Mouse (Mus musculus) cerebral cortex, adult 2 months (tissue): ENCODE measurements around the gene Rgs12.

Experiments used
- WGBS: fragments of 180-500 bp; shearing (Covaris S2); methylation state at CpG from one replicate; pipeline ENCODE4 v1.1.7; 2018; 5-methylcytosine and 5-hydroxymethylcytosine counted together

Rgs12 gene

DNA sequence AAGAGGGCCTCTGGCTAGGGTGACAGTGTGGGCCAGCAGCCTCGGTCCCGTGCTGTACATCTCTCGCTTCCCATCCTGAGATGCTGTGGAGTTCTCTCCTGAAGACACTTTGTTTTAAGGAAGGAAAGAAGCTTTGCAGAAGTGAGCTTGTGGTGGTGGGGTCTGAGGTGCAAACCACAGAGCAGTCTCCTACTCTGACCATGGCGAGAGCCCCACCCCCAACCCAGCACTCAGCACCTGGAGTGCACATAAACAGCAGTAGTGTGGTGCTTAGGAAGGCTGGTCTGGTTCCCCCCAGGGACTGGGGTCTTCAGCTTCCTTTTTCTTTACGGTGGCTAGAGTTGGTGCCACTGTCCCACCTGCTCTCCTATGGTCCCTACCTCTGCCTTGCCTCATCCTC, 85.9 kb downstream of the Rgs12 start:
- 77% methylated on average over 5 of the region's 5 CpGs for WGBS

DNA sequence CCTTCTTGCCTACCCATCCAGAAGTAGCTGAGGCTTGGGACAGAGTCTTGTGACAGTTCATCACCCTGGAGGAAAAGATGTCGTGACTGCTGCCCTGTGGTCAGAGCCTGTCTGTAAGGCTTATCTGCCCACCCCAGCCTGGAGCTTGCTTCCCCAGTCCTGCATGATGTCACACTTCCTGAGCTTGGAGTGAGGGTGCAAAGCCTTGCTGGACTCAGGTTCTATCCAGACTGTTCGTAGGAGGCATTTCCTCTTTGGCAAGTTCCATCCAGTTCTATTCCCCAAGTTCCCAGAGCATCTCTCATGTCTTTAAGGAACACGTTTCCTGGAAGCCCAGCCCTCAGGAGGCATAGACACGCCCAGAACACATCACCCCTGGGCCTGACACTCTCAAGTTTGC, 86.5 kb downstream of the Rgs12 start:
- 58% methylated on average over 4 of the region's 4 CpGs for WGBS

DNA sequence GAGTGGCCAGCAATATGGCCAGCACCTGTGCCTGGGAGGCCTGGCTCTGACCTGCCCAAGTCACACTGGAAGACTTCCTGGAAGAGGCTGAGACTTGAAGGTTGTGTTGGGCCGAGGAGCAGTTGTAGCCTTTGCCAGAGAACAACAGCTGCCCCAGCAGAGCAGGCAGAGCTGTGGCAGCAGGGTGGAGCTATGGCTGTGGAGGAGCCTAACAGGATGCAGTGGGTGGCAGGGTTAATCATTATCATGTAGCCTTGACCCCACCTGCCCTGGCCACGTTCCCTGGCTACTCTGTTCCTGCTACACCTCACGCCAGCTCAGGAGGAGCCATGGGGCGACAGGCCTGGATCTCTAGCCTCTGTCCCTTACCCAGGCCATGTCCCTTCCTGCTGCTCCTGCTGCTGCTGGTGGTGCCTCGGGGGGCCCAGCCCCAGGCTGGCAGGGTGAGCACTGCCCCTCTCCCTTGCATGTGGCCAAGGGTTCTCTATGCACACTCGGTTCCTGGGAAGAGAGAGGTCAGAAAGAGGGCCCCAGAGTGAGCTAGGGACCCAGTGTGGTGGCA, 92.1 kb downstream of the Rgs12 start, which contains the start of gene Hgfac:
Gene Hgfac (plus strand): TSS at position 242 of the 562 bp plus-strand sequence.
- 66% methylated on average over 6 of the region's 6 CpGs for WGBS

DNA sequence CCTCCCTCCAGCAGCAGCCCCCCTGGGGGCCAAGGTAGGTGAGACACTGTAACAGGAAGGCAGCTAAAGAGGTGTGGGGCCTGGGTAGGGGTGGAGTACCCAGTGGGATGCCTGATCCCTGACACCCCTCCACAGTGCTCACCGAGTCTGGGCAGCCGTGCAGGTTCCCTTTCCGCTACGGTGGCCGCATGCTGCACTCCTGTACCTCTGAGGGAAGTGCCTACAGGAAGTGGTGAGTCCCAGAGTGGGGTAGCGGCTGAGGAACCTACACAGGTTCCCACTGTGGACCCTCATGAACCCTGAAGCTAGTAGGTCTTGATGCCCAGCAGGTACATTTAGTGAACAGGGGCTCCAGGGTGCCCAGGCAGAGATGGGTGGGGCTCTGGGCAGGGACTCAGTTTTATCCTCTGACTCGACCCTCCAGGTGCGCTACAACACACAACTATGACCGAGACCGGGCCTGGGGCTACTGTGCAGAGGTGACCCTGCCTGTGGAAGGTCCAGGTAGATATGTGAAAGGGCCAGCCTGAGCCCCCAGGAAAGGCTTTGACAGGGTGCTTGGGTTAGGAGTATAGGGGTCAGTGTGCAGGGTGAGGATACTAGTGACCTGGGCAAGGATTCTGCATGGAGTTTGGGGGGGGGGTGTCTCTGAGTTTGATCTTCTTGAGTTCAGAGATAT, 93.3 kb downstream of the Rgs12 start:
- WGBS = 74% methylated on average over 10 of the region's 10 CpGs

DNA sequence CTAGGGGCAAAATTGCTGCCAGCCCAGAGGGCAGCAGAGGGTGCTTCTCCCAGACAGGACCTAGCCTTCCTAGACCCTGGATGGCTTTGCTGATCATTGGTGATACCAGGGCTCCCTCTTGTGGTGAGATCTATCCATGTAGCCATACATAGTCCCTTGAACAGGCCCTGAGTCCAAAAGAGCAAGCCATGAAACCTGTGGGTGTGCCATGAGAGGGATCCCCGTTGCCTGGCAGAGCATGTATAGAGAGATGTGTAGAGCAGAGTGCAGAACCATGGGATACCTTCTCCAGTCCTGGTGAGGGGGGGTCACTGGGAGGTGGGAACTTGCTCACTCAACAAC, 93.8 kb downstream of the Rgs12 start:
- 0% methylated on average over 1 of the region's 1 CpGs for WGBS

DNA sequence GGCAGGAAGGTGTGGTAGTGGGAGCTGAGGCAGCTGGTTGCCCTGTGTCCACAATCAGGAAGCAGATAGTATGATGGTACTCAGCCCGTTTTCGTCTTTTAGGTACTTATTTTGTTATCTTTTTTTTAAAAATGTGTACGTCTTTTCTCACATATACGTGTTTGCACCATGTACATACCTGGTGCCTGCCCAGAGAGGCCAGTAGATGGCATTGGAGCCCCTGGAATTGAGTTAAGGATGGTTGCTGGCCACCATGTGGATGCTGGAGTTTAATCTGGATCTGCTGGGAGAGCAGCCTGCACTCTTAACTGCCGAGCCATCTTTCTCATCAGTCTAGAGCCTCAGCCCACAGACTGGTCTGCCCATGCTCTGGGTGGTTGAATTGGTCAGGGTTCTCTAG, 101.3 kb downstream of the Rgs12 start:
- 82% methylated on average over 5 of the region's 5 CpGs for WGBS

DNA sequence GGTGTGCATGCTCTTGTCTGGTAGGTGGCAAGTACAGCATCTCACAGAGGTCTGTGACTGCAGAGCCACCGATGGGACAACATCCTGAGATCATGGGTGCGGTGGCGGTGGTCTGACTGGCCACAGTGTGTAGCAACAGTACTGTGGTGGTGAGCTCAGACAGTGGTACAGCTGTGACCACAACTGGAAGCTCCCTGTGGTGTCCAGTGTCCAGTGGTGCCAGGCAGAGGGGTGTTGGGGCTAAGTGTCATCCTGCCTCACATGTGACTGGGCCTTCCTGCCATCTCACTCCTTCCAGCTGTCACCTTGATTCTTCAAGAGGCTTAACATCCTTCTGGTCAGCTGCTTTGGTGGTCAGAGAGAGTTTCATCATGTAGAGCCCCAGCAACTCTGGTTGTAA, 105.4 kb downstream of the Rgs12 start:
- WGBS = 88% methylated on average over 3 of the region's 3 CpGs

DNA sequence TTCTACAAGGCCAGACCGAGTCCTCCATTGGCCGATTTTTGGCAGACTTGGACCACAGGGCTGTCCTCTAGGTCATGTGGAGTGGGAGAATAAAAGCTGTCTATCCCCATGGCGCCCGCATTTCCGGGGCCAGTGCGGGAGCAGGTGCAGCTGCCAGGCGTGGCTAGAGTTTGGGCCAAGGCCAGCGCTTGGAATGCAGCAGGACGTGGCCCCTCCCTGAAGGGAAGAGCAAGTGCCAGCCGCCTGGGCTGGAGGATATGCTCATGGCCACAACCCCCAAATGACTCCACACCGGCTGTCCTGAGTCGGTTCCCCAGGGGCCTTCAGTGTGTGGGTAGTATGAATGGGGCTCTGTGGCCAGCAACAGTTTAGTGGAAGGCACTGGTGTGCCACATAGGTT, 105.8 kb downstream of the Rgs12 start:
- 64% methylated on average over 12 of the region's 12 CpGs for WGBS

DNA sequence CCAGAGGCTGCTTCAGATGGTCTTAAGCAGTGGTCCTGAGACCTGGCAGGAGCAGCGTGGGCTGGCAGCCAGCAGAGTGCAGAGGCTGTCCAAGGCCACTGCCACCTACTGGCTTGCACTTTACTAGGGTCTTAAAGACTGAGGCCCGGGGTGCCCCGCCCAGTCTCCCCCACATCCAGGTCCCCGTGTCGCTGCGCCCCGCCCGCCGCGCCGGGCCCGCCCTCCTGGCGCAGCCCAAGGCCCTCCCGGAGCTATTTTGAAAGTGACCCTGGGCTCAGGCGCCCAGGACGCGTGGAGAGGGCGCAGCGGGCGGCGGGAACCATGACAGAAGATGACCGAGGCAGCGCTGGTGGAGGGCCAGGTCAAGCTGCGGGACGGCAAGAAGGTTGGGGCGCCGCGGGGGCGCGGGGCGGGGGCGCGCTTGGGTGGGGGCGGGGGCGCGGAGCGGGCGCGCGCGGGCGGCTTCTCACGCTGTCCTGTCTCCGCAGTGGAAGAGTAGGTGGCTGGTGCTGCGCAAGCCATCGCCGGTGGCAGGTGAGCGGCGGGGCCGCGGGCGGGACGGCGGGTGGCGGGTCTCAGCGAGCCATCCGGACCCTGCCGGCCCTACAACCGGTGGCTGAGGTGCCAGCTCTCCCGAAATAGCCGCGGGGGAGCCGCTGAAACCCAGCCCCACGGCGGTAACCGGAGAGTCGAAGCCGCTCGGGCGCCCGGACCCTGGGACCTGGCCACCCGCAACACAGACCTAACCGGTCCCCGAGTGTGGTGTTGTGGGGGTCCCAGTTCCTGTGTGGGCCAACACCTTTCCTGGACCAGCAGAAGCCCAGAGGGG, 107.6 kb downstream of the Rgs12 start, which contains the start of gene Dok7:
Gene Dok7 (plus strand): TSS at position 163 of the 829 bp plus-strand sequence.
- WGBS = 2% methylated on average over 72 of the region's 74 CpGs

DNA sequence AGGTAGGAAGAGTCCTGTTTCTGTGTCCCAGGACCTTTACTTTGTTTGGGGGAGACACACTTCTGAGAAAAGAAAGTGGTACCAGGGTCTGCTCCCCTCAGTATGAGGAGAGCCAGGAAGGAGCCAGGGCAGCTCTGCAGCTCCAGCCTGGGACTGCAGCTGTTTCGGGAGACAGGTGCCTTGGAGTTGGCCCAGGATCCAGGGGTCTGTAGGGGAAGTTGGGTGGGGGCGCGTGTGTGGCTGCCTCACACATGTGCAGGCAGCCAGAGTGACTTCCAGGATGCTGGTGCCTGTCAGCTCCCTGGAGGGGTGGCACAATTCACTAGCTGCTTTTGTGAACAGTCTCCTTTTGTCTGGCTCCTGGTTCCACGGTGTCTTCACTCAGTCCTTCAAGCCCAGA, 108.3 kb downstream of the Rgs12 start:
- 12% methylated on average over 4 of the region's 4 CpGs for WGBS

DNA sequence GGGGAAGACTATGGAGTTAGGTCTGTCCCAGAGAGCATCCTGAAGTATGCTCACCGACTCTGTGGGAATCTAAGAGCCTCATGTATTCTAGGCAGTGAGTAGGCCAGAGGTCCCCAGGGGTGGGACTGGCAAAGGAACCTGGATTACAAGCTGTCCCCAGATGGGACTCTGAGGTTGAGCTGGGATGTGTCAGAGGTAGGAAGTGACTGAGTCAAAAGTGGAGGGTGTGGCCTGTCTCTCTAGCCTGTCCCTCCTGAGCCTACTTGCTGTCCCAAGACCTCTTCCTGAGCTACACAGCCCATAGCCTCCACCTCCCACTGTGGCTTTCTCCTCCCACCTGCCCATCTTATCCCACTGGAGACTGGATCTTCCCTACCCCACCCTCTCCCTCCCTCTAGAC, 109.0 kb downstream of the Rgs12 start:
- WGBS = 60% methylated on average over 1 of the region's 1 CpGs

DNA sequence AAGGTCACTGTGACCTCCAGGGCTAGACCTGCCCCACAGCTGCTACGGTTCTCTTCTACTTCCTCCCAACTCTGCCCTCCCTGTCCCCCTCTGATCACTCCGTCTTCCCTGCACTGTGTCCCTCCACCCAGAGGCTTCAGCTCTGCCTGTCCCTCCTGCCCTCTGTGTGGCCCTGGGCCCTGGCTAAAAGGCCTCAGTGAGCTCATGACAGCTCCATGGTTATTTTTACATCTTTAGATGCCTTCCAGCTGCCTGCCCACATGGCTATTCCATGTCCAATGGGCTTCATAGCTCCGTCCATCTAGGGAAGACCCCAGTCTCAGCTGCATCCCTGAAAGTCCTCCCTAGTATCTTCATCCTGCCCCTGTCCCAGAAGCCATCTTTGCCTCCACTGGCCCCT, 110.9 kb downstream of the Rgs12 start:
- 93% methylated on average over 3 of the region's 3 CpGs for WGBS

DNA sequence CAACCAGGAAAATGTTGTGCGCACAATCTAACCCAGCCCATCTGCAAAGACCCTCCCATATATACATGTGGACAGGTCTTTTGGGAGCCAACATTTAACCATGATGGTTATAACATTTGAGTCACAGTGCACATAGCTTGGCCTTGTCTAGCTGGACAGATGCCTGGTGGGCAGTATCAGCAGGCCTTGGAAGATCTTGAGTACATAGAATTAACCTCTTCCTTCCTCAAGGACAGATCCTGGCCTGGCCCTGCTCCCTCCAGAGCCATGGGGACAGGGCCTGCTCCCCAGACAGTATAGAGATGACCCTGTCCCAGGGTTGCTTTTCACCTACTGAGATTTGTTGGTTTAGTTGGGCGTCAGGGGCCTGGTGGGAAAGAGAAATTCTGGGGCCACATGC, 120.6 kb downstream of the Rgs12 start:
- WGBS = 90% methylated on average over 2 of the region's 2 CpGs

DNA sequence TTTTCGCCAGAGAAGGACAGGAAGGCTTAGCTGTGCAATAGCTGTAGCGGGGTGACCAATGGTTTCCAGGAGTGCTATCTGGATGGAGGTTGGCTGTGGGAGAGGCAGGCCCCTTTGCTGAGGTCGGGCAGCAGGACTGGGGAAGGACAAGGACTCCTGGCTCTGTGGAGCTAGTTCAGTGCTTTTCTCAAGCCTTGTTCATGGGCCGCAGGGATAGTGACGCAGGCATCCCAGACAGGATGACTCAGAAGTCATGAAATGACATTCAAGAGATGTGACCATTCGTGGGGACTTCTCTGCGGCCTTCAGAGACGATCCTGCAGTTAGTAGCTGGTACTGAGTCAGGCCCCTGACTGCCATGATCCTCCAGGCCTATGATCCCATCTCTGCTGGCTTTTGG, 121.1 kb downstream of the Rgs12 start:
- WGBS = 91% methylated on average over 8 of the region's 8 CpGs

DNA sequence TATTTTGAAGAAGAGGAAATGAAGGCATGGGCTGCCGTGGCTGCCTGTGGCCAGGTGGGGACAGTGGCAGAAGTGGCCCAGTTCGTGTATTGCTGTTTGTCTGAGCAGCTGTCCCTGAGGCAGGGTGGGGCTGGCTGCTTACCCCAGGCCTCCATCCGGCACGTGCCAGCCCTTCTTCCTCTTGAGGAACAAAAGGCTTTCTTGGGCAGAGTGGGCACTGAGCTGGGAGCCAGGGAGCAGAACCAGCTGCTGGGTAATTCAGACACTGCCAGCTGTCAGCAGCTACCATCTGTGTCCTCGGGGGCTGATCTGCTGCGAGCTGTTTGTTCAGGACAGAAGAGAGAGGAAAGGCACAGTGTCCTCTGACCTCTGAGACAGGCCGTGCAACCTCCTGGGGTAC, 121.7 kb downstream of the Rgs12 start:
- WGBS = 28% methylated on average over 7 of the region's 7 CpGs

DNA sequence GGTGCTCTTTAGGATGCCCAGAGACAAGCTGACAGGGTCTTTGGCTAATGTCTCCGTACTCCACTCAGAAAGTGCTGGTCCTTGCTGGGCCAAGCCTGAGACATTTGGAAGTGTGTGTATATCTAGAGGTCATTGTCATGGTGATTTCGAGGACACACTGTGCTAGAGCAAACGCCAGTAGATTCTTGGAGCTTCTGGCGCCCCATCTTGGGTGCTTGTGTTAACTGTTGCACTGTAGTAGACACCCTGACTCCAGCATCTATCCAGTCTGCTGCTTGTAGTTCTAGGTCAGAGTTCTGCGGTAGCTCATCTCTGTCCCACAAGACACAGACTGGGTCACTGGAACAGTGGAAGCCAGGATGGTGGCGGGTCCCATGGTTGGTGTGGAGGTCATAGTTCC, 122.6 kb downstream of the Rgs12 start:
- WGBS = 89% methylated on average over 6 of the region's 6 CpGs

DNA sequence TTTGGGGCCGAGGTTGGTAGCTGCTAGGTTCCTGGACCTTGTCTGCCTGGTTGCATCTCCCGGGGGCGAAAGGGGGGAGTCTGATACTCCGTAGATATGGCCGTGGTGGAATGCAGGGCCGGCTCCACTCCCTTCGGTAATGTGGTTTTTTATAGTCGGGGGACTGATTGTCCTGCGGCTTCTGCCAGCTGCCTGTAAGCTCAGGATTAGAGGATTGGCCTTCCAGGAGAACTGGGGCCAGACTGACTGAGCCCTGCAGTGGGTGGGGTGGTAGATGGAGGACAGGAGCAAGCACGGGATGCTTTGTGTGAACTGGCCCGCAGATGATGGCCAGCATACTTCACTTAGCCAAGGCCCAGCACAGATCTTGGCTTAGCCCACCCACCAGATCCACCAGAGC, 124.0 kb downstream of the Rgs12 start:
- WGBS = 85% methylated on average over 11 of the region's 11 CpGs

DNA sequence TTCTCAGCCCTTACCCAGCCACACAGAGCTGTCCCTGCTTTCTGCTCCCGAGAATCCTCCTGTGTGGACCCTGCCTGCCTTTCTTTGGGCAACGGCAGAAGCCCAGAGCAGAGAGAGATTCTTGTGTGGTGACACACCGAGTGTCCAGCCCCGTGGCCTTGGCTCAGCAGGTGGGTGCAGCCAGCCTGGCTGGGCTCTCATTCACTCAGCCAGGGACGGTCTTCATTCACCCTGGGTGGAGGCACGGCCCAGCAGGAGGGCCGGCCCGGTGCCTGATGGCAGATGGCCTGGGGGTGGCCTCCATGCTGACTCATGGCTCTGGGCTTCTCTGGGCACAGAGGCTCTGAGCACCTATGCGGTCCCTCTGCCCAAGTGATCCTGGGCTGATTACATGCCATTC, 124.7 kb downstream of the Rgs12 start:
- WGBS = 60% methylated on average over 9 of the region's 9 CpGs

DNA sequence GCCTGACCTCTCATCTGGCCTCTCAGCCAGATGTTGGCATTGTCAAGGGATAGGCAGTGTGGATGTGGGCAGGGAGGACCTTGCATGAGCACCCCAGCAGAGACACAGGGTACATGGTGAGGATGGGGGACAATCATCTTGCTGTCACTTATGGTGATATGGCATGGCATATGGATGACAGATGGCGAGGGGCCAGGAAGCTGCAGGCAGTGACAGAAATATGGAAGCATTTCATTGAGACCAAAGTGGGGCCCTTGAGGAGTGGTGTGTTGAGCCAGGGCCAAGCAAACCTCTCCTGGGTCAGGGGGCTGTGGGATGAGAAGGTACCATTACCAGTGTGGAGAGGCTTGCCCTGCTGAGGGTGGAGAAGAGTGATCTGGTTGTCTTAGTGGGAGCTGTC, 127.1 kb downstream of the Rgs12 start:
- WGBS = 86% methylated on average over 1 of the region's 1 CpGs

DNA sequence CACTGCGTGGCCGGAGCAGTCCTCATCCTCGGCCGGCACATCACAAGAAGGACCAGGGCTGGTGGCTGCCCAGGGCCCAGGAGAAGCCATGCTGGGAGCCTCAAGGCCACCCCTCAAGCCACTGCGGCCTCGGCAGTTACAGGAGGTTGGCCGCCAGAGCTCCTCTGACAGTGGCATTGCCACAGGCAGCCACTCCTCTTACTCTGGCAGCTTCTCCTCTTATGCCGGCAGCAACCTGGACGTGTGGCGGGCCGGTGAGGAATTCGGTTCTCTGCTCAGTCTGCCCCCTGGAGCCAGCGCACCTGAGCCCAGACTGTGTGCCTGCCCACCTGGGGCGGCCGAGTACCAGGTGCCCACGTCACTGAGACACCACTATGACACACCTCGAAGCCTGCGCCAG, 129.9 kb downstream of the Rgs12 start:
- 76% methylated on average over 18 of the region's 18 CpGs for whole genome bisulfite sequencing

DNA sequence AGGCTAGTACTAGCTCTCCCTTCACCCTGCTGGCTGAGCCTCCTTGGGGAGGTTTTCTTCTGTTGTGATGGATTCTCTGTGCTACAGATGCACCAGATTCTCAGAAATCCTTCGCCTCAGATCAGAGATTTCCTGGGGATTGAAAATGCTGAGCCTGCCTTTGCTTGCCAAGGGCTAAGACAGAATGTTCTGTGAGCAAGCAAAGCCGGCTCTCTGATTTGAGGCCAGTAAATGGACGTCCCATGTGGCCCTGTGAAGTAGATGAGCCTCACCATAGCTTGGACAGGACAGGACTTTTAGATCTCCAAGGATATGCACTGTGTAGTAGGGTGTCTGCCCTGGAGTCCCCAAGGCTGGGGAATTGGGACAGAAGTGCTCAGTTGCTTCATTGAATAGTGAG, 135.7 kb downstream of the Rgs12 start:
- WGBS = 70% methylated on average over 3 of the region's 3 CpGs

DNA sequence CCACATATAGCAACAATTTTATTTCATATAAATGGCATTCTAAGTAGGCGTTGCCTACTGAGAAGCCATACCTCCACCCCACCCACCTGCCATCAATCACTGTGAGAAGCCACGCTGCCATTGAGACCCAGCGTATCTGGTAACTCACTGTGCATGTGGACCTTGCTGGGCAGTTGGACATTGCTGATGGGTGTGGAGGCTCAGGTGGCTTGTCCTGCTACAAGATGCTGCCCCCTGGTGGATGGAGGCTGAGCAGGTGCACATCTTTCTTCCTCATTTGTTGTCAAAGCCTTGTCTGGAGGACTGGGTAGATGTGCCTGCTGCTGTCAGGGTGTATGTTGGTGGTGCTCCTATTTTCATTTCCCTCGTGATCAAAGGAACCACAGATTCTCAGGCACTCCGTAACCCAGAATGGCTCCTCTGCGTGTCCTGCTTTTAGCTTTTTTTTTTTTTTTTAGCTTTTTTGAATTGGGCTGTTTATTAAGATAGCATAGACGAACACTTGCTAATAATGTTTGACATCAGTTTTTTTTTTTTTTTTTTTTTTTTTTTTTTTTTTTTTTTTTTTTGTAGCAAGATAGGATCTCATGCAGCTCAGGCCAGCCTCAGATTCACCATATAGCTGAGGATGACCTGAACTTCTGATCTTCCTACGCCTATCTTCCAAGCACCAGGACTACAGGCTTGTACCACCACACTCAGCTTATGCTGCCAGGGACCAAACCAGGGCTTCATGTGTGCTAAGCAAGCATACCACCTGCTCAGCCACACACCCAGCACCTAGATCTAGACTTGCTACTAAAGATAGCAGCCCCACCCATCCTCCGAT, 139.8 kb downstream of the Rgs12 start:
- WGBS = 65% methylated on average over 9 of the region's 9 CpGs
